Comparison of ENCODE assay signal across 28 mouse cellular contexts in the genomic region with DNA sequence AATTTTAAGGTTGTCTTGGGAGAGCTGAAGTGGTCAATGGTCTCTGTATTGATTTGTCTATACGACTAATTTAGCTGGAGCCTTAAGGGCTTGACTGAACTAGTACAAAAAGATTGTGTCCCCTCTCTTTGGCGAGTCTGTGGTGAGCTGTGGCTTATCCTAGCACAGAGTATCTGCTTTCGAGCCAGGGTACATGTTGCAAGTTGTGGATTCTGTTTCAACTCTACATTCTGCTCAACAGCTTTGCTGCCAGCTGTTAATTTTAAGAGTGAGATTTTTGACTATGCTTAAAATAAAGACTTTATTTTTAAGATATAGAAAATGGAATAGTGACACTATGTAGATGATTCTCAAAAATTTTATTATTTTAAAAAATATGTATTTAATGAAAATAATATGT.
DNase-seq lines count a peak whose midpoint lies in the region; ATAC-seq and TF ChIP-seq lines count a peak whose summit lies in the region.
"Had no signal": no experiment of that assay in that cellular context is flagged by ENCODE, and none has a peak within 500 bp of the region (broad histone marks: within the 10 kb centered on the region; RNA-seq: fewer than 3 reads in every experiment).

No protein-coding gene starts in this region.

- 62% methylated on average over 3 of the region's 3 CpGs for WGBS in forebrain, postnatal 0 days
- WGBS in forebrain, embryonic 11.5 days, result 73% methylated on average over 3 of the region's 3 CpGs
- WGBS in intestine, embryonic 16.5 days, result 81% methylated on average over 3 of the region's 3 CpGs

- no peaks in the 10 kb centered on the region for H3K36me3 ChIP-seq in forebrain, postnatal 0 days (ENCODE audit: insufficient read depth)
- H3K36me3 ChIP-seq in forebrain, embryonic 11.5 days (ENCODE audit: control insufficient read depth, insufficient read depth, low read length), result no peaks in the 10 kb centered on the region
- H3K36me3 ChIP-seq in intestine, embryonic 16.5 days (ENCODE audit: control insufficient read depth, insufficient read depth, low read length), result no peaks in the 10 kb centered on the region
- H3K36me3 ChIP-seq: forebrain, embryonic 12.5 days; heart, embryonic 15.5 days; hindbrain, embryonic 13.5 days; limb, embryonic 10.5 days; liver, embryonic 15.5 days; lung, embryonic 15.5 days; neural tube, embryonic 12.5 days had no signal

- DNase-seq in forebrain, postnatal 0 days, result peak; percentile 70
- DNase-seq in forebrain, embryonic 11.5 days (ENCODE audit: low spot score), result no peak
- DNase-seq in left cerebral cortex, postnatal 14 days (ENCODE audit: low spot score in 2 of 2), result peak; percentile 23 to 40
- DNase-seq in left cerebral cortex, postnatal 36 days (ENCODE audit: low spot score in 2 of 2), result no peak
- DNase-seq in brain, embryonic 18.5 days (ENCODE audit: low read depth, low spot score), result peak; percentile 42
- peak; percentile 25 to 77 for DNase-seq in layer of hippocampus, postnatal 14 days (ENCODE audit: low spot score in 2 of 2)
- DNase-seq: adrenal gland, postnatal 14 days; cerebellum, adult 11-12 months; cerebellum, postnatal 10 days; gastrocnemius, adult 2 months; heart, postnatal 36 days; kidney, adult 8-10 months; kidney, postnatal 10 days; liver; lung, postnatal 36 days; midbrain, embryonic 14.5 days; retina, postnatal 1 day had no signal

- H3K9me3 ChIP-seq in forebrain, postnatal 0 days (ENCODE audit: low read length), result no peaks in the 10 kb centered on the region
- H3K9me3 ChIP-seq in forebrain, embryonic 11.5 days (ENCODE audit: control insufficient read depth, low read length), result no peaks in the 10 kb centered on the region
- H3K9me3 ChIP-seq in intestine, embryonic 16.5 days (ENCODE audit: control insufficient read depth, low read length), result no peaks in the 10 kb centered on the region
- H3K9me3 ChIP-seq: forebrain, embryonic 12.5 days; heart, embryonic 15.5 days; hindbrain, embryonic 13.5 days; limb, embryonic 10.5 days; liver, embryonic 15.5 days; lung, embryonic 15.5 days; megakaryocyte, embryonic 14.5 days; neural tube, embryonic 12.5 days had no signal

- no peak overlapping the region for H3K4me2 ChIP-seq in forebrain, postnatal 0 days (ENCODE audit: low read depth)
- H3K4me2 ChIP-seq in forebrain, embryonic 11.5 days (ENCODE audit: low read depth, low read length, severe bottlenecking), result no peak overlapping the region
- H3K4me2 ChIP-seq in intestine, embryonic 16.5 days (ENCODE audit: low read depth, low read length), result no peak overlapping the region
- H3K4me2 ChIP-seq: forebrain, embryonic 12.5 days; heart, embryonic 15.5 days; hindbrain, embryonic 13.5 days; liver, embryonic 15.5 days; lung, embryonic 15.5 days; neural tube, embryonic 12.5 days had no signal

- no peak overlapping the region for H3K27ac ChIP-seq in forebrain, postnatal 0 days (ENCODE audit: low read depth, low read length)
- no peak overlapping the region for H3K27ac ChIP-seq in forebrain, embryonic 11.5 days (ENCODE audit: low read depth, low read length)
- H3K27ac ChIP-seq in intestine, embryonic 16.5 days (ENCODE audit: low read length), result no peak overlapping the region
- H3K27ac ChIP-seq: forebrain, embryonic 12.5 days; gastrocnemius, adult 2 months; heart, embryonic 15.5 days; hindbrain, embryonic 13.5 days; limb, embryonic 10.5 days; liver, embryonic 15.5 days; lung, embryonic 15.5 days; neural tube, embryonic 12.5 days; stomach, postnatal 0 days had no signal

- no peak for TF ChIP-seq CTCF in forebrain, postnatal 0 days (IDR thresholded peaks at IDR 0.05; ENCODE audit: low read depth)

- H3K27me3 ChIP-seq in forebrain, postnatal 0 days (ENCODE audit: insufficient read depth, low read length), result no peaks in the 10 kb centered on the region
- no peaks in the 10 kb centered on the region for H3K27me3 ChIP-seq in forebrain, embryonic 11.5 days (ENCODE audit: control insufficient read depth, insufficient read depth, low read length)
- no peaks in the 10 kb centered on the region for H3K27me3 ChIP-seq in intestine, embryonic 16.5 days (replicated peaks; ENCODE audit: control insufficient read depth, insufficient read depth, low read length)
- H3K27me3 ChIP-seq: forebrain, embryonic 12.5 days; heart, embryonic 15.5 days; hindbrain, embryonic 13.5 days; liver, embryonic 15.5 days; lung, embryonic 15.5 days; megakaryocyte, embryonic 14.5 days; neural tube, embryonic 12.5 days had no signal

- no peaks in the 10 kb centered on the region for H3K4me1 ChIP-seq in forebrain, postnatal 0 days (ENCODE audit: insufficient read depth)
- no peaks in the 10 kb centered on the region for H3K4me1 ChIP-seq in forebrain, embryonic 11.5 days (replicated peaks; ENCODE audit: control insufficient read depth, insufficient read depth, low read length)
- no peaks in the 10 kb centered on the region for H3K4me1 ChIP-seq in intestine, embryonic 16.5 days (ENCODE audit: control insufficient read depth, insufficient read depth, low read length)
- H3K4me1 ChIP-seq: forebrain, embryonic 12.5 days; heart, embryonic 15.5 days; hindbrain, embryonic 13.5 days; limb, embryonic 10.5 days; liver, embryonic 15.5 days; lung, embryonic 15.5 days; neural tube, embryonic 12.5 days had no signal

- intact Hi-C loops in left cerebral cortex, postnatal 14 days (cut with DNase I), result no loop called here
- intact Hi-C loops in left cerebral cortex, postnatal 36 days (cut with DNase I), result no loop called here

- peak; percentile 63 for ATAC-seq in forebrain, postnatal 0 days
- no peak for ATAC-seq in forebrain, embryonic 11.5 days (replicated peaks; ENCODE audit: low FRiP score)
- no peak for ATAC-seq in intestine, embryonic 16.5 days
- ATAC-seq: CD4-positive, CD25-positive, alpha-beta regulatory T cell, adult 4 months had no signal

- no peak overlapping the region for H3K4me3 ChIP-seq in forebrain, postnatal 0 days (ENCODE audit: low read depth, low read length)
- H3K4me3 ChIP-seq in forebrain, embryonic 11.5 days (ENCODE audit: low read depth, low read length), result no peak overlapping the region
- no peak overlapping the region for H3K4me3 ChIP-seq in intestine, embryonic 16.5 days (ENCODE audit: low read length)
- H3K4me3 ChIP-seq: forebrain, embryonic 12.5 days; gastrocnemius, adult 2 months; heart, embryonic 15.5 days; hindbrain, embryonic 13.5 days; limb, embryonic 10.5 days; liver, embryonic 15.5 days; lung, embryonic 15.5 days; megakaryocyte, embryonic 14.5 days; neural tube, embryonic 12.5 days had no signal

- H3K9ac ChIP-seq in forebrain, postnatal 0 days, result no peak overlapping the region
- H3K9ac ChIP-seq in forebrain, embryonic 11.5 days (ENCODE audit: low read length), result no peak overlapping the region
- no peak overlapping the region for H3K9ac ChIP-seq in intestine, embryonic 16.5 days (ENCODE audit: low read depth, low read length)
- H3K9ac ChIP-seq: forebrain, embryonic 12.5 days; heart, embryonic 15.5 days; hindbrain, embryonic 13.5 days; liver, embryonic 15.5 days; lung, embryonic 15.5 days; neural tube, embryonic 12.5 days had no signal

Comparison
In these comparisons a context has a peak if more than half of its experiments do, and no peak if none do; other contexts are left out.
1. DNase-seq: peak in forebrain, postnatal 0 days (single experiment), left cerebral cortex, postnatal 14 days (2 of 2), brain, embryonic 18.5 days (single experiment) and layer of hippocampus, postnatal 14 days (2 of 2); none in forebrain, embryonic 11.5 days (single experiment) and left cerebral cortex, postnatal 36 days (0 of 2).